Comparison of ENCODE assay signal across 24 mouse cellular contexts in the genomic region with DNA sequence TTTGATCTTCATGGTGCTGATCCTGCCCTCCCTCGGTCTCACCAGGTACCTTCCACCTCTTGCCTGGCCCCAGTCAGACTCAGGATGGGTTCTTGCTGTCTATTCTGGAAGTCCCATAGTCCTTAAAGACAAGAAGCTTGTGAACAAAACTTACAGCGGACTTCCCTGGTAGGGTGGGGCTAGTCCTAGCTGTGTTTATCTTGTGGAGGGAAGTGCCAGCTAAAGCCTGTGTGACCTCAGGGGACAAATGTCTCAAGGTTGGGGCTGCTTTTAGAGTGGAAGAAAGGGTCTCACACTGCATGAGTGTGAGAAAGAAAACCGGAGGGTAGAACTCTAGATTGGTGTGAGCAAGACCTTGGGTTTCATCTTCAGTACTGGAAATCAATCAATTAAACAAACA. TPM values are rescaled to one million over a fixed set of nuclear protein-coding genes. Genes with fewer than 3 reads are reported as not detected.
DNase-seq lines count a peak whose midpoint lies in the region; ATAC-seq and TF ChIP-seq lines count a peak whose summit lies in the region.
"Had no signal": no experiment of that assay in that cellular context is flagged by ENCODE, and none has a peak within 500 bp of the region (broad histone marks: within the 10 kb centered on the region; RNA-seq: fewer than 3 reads in every experiment).

No protein-coding gene starts in this region.

- intact Hi-C loops in heart, adult 2 months (cut with DNase I): no loop called here
- intact Hi-C loops in left cerebral cortex, postnatal 4 days (cut with DNase I): no loop called here

- DNase-seq in embryonic facial prominence, embryonic 10.5 days (ENCODE audit: low spot score): no peak
- no peak for DNase-seq in heart, adult 2 months
- no peak for DNase-seq in heart, adult 8-10 months (ENCODE audit: low spot score)
- no peak for DNase-seq in left cerebral cortex, postnatal 4 days
- DNase-seq: adrenal gland, adult 8-10 months; B cell, adult 2 months; cerebellum, adult 11-12 months; cerebellum, adult 2 months; cerebellum, adult 9-10 months; cerebellum, postnatal 10 days; cerebellum, postnatal 36 days; embryo, embryonic 11 days; forebrain, postnatal 0 days had no signal

- H3K27me3 ChIP-seq in embryonic facial prominence, embryonic 13.5 days: no peaks in the 10 kb centered on the region
- no peaks in the 10 kb centered on the region for H3K27me3 ChIP-seq in embryonic facial prominence, embryonic 10.5 days (replicated peaks; ENCODE audit: low read depth, poor library complexity, severe bottlenecking)
- H3K27me3 ChIP-seq in heart, adult 2 months (ENCODE audit: control insufficient read depth, insufficient read depth, low read length): no peaks in the 10 kb centered on the region
- H3K27me3 ChIP-seq: CH12.LX; embryonic facial prominence, embryonic 12.5 days; embryonic facial prominence, embryonic 15.5 days; forebrain, embryonic 13.5 days; forebrain, embryonic 15.5 days; Patski had no signal

- no peak for TF ChIP-seq POLR2A in heart, adult 2 months (IDR thresholded peaks at IDR 0.05; ENCODE audit: insufficient read depth, low read depth, low read length)
- TF ChIP-seq POLR2A in embryonic fibroblast, embryonic 13.5 days (IDR thresholded peaks at IDR 0.05; ENCODE audit: low read depth, low read length): no peak

- H3K4me3 ChIP-seq in embryonic facial prominence, embryonic 13.5 days: no peak overlapping the region
- no peak overlapping the region for H3K4me3 ChIP-seq in embryonic facial prominence, embryonic 10.5 days
- H3K4me3 ChIP-seq in heart, adult 2 months: no peak overlapping the region
- no peak overlapping the region for H3K4me3 ChIP-seq in embryonic fibroblast, embryonic 13.5 days (ENCODE audit: insufficient read depth, low read length)
- H3K4me3 ChIP-seq: embryonic facial prominence, embryonic 12.5 days; embryonic facial prominence, embryonic 15.5 days; forebrain, embryonic 13.5 days; forebrain, embryonic 15.5 days had no signal

- TF ChIP-seq CTCF in heart, adult 2 months (IDR thresholded peaks at IDR 0.05): no peak
- no peak for TF ChIP-seq CTCF in embryonic fibroblast, embryonic 13.5 days (IDR thresholded peaks at IDR 0.05; ENCODE audit: borderline replicate concordance, insufficient read depth, low read length)

- H3K9me3 ChIP-seq in embryonic facial prominence, embryonic 13.5 days: no peaks in the 10 kb centered on the region
- H3K9me3 ChIP-seq in embryonic facial prominence, embryonic 10.5 days: no peaks in the 10 kb centered on the region
- H3K9me3 ChIP-seq: embryonic facial prominence, embryonic 12.5 days; embryonic facial prominence, embryonic 15.5 days; forebrain, embryonic 13.5 days; forebrain, embryonic 15.5 days; G1E had no signal

- no peak for TF ChIP-seq EP300 in heart, adult 2 months (IDR thresholded peaks at IDR 0.05; ENCODE audit: insufficient read depth, low read depth, low read length)

- peaks cover 69% of the 10 kb centered on the region for H3K36me3 ChIP-seq in embryonic facial prominence, embryonic 13.5 days
- H3K36me3 ChIP-seq in embryonic facial prominence, embryonic 10.5 days (replicated peaks): no peaks in the 10 kb centered on the region
- H3K36me3 ChIP-seq in heart, adult 2 months (ENCODE audit: control insufficient read depth, insufficient read depth, low read length): no peaks in the 10 kb centered on the region
- H3K36me3 ChIP-seq: forebrain, embryonic 15.5 days had no signal

- H3K9ac ChIP-seq in embryonic facial prominence, embryonic 13.5 days: no peak overlapping the region
- no peak overlapping the region for H3K9ac ChIP-seq in heart, adult 2 months (ENCODE audit: low read depth, low read length)
- H3K9ac ChIP-seq: embryonic facial prominence, embryonic 12.5 days; embryonic facial prominence, embryonic 15.5 days; forebrain, embryonic 13.5 days; forebrain, embryonic 15.5 days; forebrain, postnatal 0 days had no signal

- no peaks in the 10 kb centered on the region for H3K79me2 ChIP-seq in heart, adult 2 months (replicated peaks; ENCODE audit: control insufficient read depth, insufficient read depth, low read length)

- H3K27ac ChIP-seq in embryonic facial prominence, embryonic 13.5 days: 0 out of 2 replicates have a peak overlapping the region, but pooled peaks have one; percentile 16
- H3K27ac ChIP-seq in embryonic facial prominence, embryonic 10.5 days (replicated peaks): no peak overlapping the region
- peak overlapping the region; percentile 26 for H3K27ac ChIP-seq in heart, adult 2 months
- peak overlapping the region; percentile 9; the same call in 1 of the 2 replicates for H3K27ac ChIP-seq in embryonic fibroblast, embryonic 13.5 days (ENCODE audit: insufficient read depth, low read length)
- H3K27ac ChIP-seq: embryonic facial prominence, embryonic 12.5 days; forebrain, embryonic 13.5 days; forebrain, embryonic 15.5 days had no signal

- no peak overlapping the region for H3K4me2 ChIP-seq in embryonic facial prominence, embryonic 13.5 days
- H3K4me2 ChIP-seq: embryonic facial prominence, embryonic 12.5 days; embryonic facial prominence, embryonic 15.5 days; forebrain, embryonic 13.5 days; forebrain, embryonic 15.5 days had no signal

- WGBS in embryonic facial prominence, embryonic 13.5 days: 77% methylated on average over 3 of the region's 3 CpGs
- 86% methylated on average over 3 of the region's 3 CpGs for WGBS in embryonic facial prominence, embryonic 10.5 days
- 88% methylated on average over 3 of the region's 3 CpGs for WGBS in heart, adult 2 months

- H3K4me1 ChIP-seq in embryonic facial prominence, embryonic 13.5 days: peaks cover 9% of the 10 kb centered on the region
- H3K4me1 ChIP-seq in embryonic facial prominence, embryonic 10.5 days: 0 out of 2 replicates have a peak, but pooled peaks cover 4% of the 10 kb centered on the region
- no peaks in the 10 kb centered on the region for H3K4me1 ChIP-seq in heart, adult 2 months (ENCODE audit: control insufficient read depth, insufficient read depth, low read length)
- peaks cover 9% of the 10 kb centered on the region; the same call in 1 of the 2 replicates for H3K4me1 ChIP-seq in embryonic fibroblast, embryonic 13.5 days (ENCODE audit: control insufficient read depth, insufficient read depth, low read length)
- H3K4me1 ChIP-seq: forebrain, embryonic 13.5 days; forebrain, embryonic 15.5 days had no signal

- ATAC-seq in embryonic facial prominence, embryonic 13.5 days (ENCODE audit: insufficient number of reproducible peaks, insufficient read depth, low FRiP score, low TSS enrichment, low read depth): no peak
- ATAC-seq: activated CD4-positive, CD25-positive, alpha-beta regulatory T cell, adult 4 months; CD4-positive, CD25-positive, alpha-beta regulatory T cell, adult 4 months; forebrain, embryonic 13.5 days; forebrain, embryonic 15.5 days; forebrain, postnatal 0 days had no signal

RNA-seq across cellular contexts. Expression of a gene that starts 23.6 kb away (rescaled TPM):
- 13.6 and 13.7 TPM in 2 replicates for polyA plus RNA-seq in embryonic facial prominence, embryonic 13.5 days (2015; fragmentation: Nextera tagmentation; extraction: Ambion mirVana)
- 2.4 and 4.3 TPM in 2 replicates for polyA plus RNA-seq in embryonic facial prominence, embryonic 10.5 days (2016; fragmentation: Nextera tagmentation; extraction: Ambion mirVana)
- 10 to 100 TPM; 13.2 to 15.8 TPM for total RNA-seq in heart, adult 2 months (2021)
- 27.5 and 34.5 TPM in 2 replicates for polyA plus RNA-seq in heart, adult 2 months (2012; rRNA removed)
- total RNA-seq in heart, adult 8-10 months (2022): 10 to 100 TPM; 12.3 to 15.1 (median 13.9) TPM
- polyA plus RNA-seq in embryonic fibroblast, embryonic 13.5 days (2011; ENCODE audit: insufficient read length, low read depth, missing spikeins): 44.4 and 45.2 TPM in 2 replicates
- 1 to 10 TPM; 1.8 to 3.3 TPM for total RNA-seq in left cerebral cortex, postnatal 4 days (2021)

RNA-seq across cellular contexts. Expression of a gene that starts 31.0 kb away (rescaled TPM):
- 1.6 and 2.1 TPM in 2 replicates for polyA plus RNA-seq in embryonic facial prominence, embryonic 13.5 days (2015; fragmentation: Nextera tagmentation; extraction: Ambion mirVana)
- 0.11 and 0.39 TPM in 2 replicates for polyA plus RNA-seq in embryonic facial prominence, embryonic 10.5 days (2016; fragmentation: Nextera tagmentation; extraction: Ambion mirVana)
- under 1 TPM; 0.41 to 0.57 TPM for total RNA-seq in heart, adult 2 months (2021)
- polyA plus RNA-seq in heart, adult 2 months (2012; rRNA removed): 3.0 and 3.3 TPM in 2 replicates
- 1 to 10 TPM in 1 of 4 experiments, under 1 TPM in 3; 0.43 to 1.2 (median 0.65) TPM for total RNA-seq in heart, adult 8-10 months (2022)
- polyA plus RNA-seq in embryonic fibroblast, embryonic 13.5 days (2011; ENCODE audit: insufficient read length, low read depth, missing spikeins): 2.5 and 2.7 TPM in 2 replicates
- total RNA-seq in left cerebral cortex, postnatal 4 days (2021): 1 to 10 TPM; 2.9 to 3.4 TPM
- total RNA-seq: CH12.LX; forebrain, postnatal 0 days; G1E had no signal
- polyA plus RNA-seq: activated CD4-positive, CD25-positive, alpha-beta regulatory T cell, adult 4 months; CD4-positive, CD25-positive, alpha-beta regulatory T cell, adult 4 months; forebrain, embryonic 13.5 days; G1E had no signal

RNA-seq across cellular contexts. Expression of a gene that starts 54.9 kb away (rescaled TPM):
- 5.1 and 7.9 TPM in 2 replicates for polyA plus RNA-seq in embryonic facial prominence, embryonic 13.5 days (2015; fragmentation: Nextera tagmentation; extraction: Ambion mirVana)
- 0.41 and 0.46 TPM in 2 replicates for polyA plus RNA-seq in embryonic facial prominence, embryonic 10.5 days (2016; fragmentation: Nextera tagmentation; extraction: Ambion mirVana)
- total RNA-seq in heart, adult 2 months (2021): 10 to 100 TPM; 29.8 to 40.4 TPM
- 41.1 and 45.1 TPM in 2 replicates for polyA plus RNA-seq in heart, adult 2 months (2012; rRNA removed)
- total RNA-seq in heart, adult 8-10 months (2022): 10 to 100 TPM; 35.3 to 51.3 (median 47.1) TPM
- 156 and 205 TPM in 2 replicates for polyA plus RNA-seq in embryonic fibroblast, embryonic 13.5 days (2011; ENCODE audit: insufficient read length, low read depth, missing spikeins)
- total RNA-seq in left cerebral cortex, postnatal 4 days (2021): 1 to 10 TPM; 9.0 to 9.9 TPM
- total RNA-seq: G1E had no signal
- polyA plus RNA-seq: G1E had no signal
